Mouse (Mus musculus) layer of hippocampus, adult 6 months (tissue): Measurements from ENCODE around the gene Zfp512. TPM values are rescaled to one million over a fixed set of nuclear protein-coding genes. Genes with fewer than 3 reads are reported as not detected.

Experiments used
- long read RNA-seq, 2 experiments: library from polyadenylated mRNA; unstranded; transcript quantifications; one replicate each; pipeline ENCODE4 v2.0.0; 2019 to 2020
- polyA plus RNA-seq: library from polyadenylated mRNA; unstranded; fragments of <200 nt; fragmentation: Nextera tagmentation; gene quantifications from 2 replicates; pipeline ENCODE4 v1.2.3, GENCODE M21; 2021

Zfp512 gene
- polyA plus RNA-seq: 20.5 and 27.4 TPM in 2 replicates
- long read RNA-seq, experiment 1, transcript Zfp512-201 (14 exons, 3,299 nt): major isoform, 15 of 49 reads
- long read RNA-seq, experiment 1, partial matches to known transcripts: 20 of 49 reads
- long read RNA-seq, experiment 1, other reads (novel, unspliced or antisense): 13 of 49 reads
- long read RNA-seq, experiment 2, transcript Zfp512-205 (1 exons, 3,522 nt): minor isoform, 12 of 348 reads
- long read RNA-seq, experiment 2, transcript Zfp512-201 (14 exons, 3,299 nt): major isoform, 112 of 348 reads
- long read RNA-seq, experiment 2, partial matches to known transcripts: 94 of 348 reads
- long read RNA-seq, experiment 2, other reads (novel, unspliced or antisense): 128 of 348 reads

DNA sequence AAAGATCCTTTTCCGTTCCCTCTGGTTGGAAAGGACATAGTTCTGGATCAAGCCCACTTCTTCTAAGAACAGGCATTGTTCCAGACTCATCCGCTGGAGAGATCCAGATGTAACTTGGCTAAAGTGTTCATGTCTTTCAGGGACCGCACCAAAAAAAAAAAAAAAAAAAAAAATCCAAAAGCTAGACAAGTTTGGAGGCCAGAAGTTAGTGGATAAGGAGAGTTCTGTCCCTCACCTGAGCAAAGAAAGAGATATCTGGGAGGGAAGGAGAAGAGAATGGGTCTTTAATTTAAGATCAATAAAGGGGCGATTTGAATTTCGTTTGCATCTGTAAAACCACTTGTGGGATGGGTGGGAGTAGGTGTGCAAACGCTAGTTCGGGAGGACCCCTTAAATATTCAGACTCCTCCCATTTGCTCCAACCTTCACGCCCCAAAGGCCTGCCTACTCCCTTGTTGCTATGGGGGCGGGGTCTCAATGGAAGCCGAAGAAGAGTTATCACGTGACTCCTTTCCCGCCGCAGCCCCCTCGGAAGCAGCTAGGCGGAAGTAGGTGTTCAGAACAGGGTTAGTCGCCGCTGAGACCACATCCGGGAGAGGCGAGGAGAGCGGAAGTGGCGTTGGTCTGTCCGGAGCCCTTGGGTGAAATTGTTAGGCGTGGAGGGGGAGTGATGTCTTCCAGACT lies at the start of gene Zfp512:
TSS of gene Zfp512 (plus strand) at position 554 of the 684 bp plus-strand sequence.

DNA sequence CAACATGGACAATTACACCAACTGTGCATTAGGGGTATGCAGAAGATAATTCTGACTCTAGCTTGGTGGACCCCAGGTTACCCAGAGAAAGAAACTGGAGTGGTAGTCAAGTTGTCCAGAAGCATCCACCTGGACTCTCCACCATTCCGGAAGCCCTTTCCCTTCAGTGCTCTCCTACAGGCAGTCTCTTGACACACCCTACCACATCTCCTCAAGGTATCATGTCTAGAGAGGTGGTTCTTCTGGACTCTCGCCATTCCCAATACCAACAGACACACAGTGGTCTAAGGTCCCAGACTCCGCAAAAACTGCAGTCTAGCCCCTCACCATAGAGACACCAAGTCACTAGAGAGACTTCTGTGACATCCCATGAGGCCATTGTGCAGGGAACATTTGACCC lies 33.2 kb downstream of the Zfp512 start, which contains the start of gene 4930548H24Rik:
TSS of gene 4930548H24Rik (plus strand) at position 301 of the 400 bp plus-strand sequence.

GRCm38 (mm10) chr5:31494513-31495297 lies 42.5 kb downstream of the Zfp512 start, which contains the start of gene Gpn1:
Gpn1 (plus strand) TSS chr5:31494741.

DNA sequence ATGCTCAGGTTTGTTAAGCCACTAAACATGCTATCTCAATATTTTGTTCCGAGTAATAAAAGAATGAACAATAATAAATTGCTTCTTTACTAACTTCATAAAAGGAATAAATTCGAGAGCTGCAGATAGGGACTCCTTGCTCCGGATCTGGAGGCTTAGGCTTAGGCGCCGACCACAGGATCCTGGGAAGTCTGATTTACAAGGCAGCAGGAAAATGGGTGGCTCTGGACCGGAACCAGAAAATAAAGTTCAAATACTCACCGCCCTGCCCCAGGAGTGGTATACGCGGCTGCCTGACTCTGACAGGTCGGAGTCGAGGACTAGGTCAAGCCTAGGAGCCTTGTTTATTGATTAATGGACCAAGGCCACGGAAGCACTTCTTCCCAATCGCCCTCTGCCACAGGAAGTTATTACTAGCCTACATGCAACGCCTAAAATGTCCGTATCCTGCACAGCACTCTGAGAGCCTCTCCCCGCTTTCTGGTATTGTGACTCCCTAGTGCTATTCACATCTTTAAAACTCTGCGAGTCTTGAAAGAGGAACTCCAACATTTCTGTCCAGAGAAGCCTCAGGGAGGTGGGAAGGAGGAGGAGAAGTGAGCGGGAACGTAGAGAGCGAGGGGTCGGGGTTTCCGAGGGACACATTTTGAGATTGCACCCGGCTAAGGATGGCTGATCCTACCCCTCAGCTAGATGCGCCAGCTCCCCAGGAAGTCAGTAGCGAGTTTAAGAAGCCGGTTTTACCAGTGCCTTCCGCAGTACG lies 74.3 kb downstream of the Zfp512 start, which contains the start of gene Slc4a1ap:
TSS of gene Slc4a1ap (plus strand) at position 642 of the 763 bp plus-strand sequence.

DNA sequence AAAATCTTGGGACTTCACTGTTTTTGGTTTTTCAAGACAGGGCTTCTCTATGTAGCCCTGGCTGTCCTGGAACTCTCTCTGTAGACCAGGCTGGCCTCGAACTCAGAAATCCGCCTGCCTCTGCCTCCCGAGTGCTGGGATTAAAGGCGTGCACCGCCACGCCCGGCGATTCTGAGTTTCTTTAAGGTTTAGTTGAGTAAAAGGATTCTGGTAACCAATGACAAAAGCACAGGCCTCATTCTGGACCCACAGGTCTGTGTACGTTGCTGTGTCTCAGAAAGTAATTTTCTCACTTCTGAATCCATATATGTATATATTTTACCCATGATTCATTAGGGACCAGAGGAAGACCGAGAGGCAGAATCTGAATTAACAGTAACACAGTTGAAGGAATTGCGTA lies 75.5 kb downstream of the Zfp512 start, which contains the start of gene Supt7l:
TSS of gene Supt7l (minus strand) at position 101 of the 400 bp plus-strand sequence.

Other genes starting within 250 kb of the Zfp512 start
- 79.7 and 95.6 TPM in 2 replicates for gene Ppm1g, start 231.7 kb upstream of the Zfp512 start, polyA plus RNA-seq
- 75.4 and 80.3 TPM in 2 replicates for gene Nrbp1, start 211.6 kb upstream of the Zfp512 start, polyA plus RNA-seq
- not detected in 2 replicates for gene Gm9970, start 211.2 kb upstream of the Zfp512 start, polyA plus RNA-seq
- gene Krtcap3, start 200.7 kb upstream of the Zfp512 start, polyA plus RNA-seq: 0.77 and 2.4 TPM in 2 replicates
- gene Ift172, start 161.3 kb upstream of the Zfp512 start, polyA plus RNA-seq: 13.4 and 15.4 TPM in 2 replicates
- 72.5 and 92.3 TPM in 2 replicates for gene Fndc4, start 156.4 kb upstream of the Zfp512 start, polyA plus RNA-seq
- gene Gckr, start 155.0 kb upstream of the Zfp512 start, polyA plus RNA-seq: not detected in 2 replicates
- not detected in 2 replicates for gene 4930548H24Rik, start 33.3 kb downstream of the Zfp512 start, polyA plus RNA-seq
- 42.8 and 49.2 TPM in 2 replicates for gene Gpn1, start 42.3 kb downstream of the Zfp512 start, polyA plus RNA-seq
- 11.2 and 13.6 TPM in 2 replicates for gene Slc4a1ap, start 74.6 kb downstream of the Zfp512 start, polyA plus RNA-seq
- 10.3 and 11.2 TPM in 2 replicates for gene Supt7l, start 75.4 kb downstream of the Zfp512 start, polyA plus RNA-seq
- gene Mrpl33, start 144.5 kb downstream of the Zfp512 start, polyA plus RNA-seq: 277 and 324 TPM in 2 replicates
- gene Rbks, start 245.2 kb downstream of the Zfp512 start, polyA plus RNA-seq: 2.3 and 2.9 TPM in 2 replicates
- gene Babam2, start 245.3 kb downstream of the Zfp512 start, polyA plus RNA-seq: 96.6 and 101 TPM in 2 replicates